Mouse (Mus musculus) MEL (cell line): ENCODE measurements around the gene Zfp36l1. TPM values are rescaled to one million over a fixed set of nuclear protein-coding genes. Genes with fewer than 3 reads are reported as not detected.

Experiments used
- DNase-seq: peaks from one replicate; pipeline ENCODE4 v3.0.0; 2011; ENCODE audit warnings: low read depth, low spot score
- H3K27ac ChIP-seq: 2 replicates; pipeline ENCODE4 v1.5.1; 2012; ENCODE audit warnings: low read depth, mild to moderate bottlenecking, control low read depth, low read length, moderate library complexity; ENCODE audit not compliant: control insufficient read depth
- H3K27me3 ChIP-seq, 2 experiments: fragments of 150-350 bp in 1 of 2; sonication (generic) in 1 of 2; 2 replicates each; pipeline ENCODE4 v1.6.1; 2012; ENCODE audit warnings: low read length in 2 of 2, mild to moderate bottlenecking in 2 of 2, improper control_type of control experiment in 1 of 2, moderate library complexity in 1 of 2; ENCODE audit not compliant: insufficient read depth in 2 of 2, control insufficient read depth in 1 of 2
- H3K36me3 ChIP-seq, 2 experiments: 2 replicates each; pipeline ENCODE4 v1.6.1; 2012 to 2014; ENCODE audit warnings: low read length in 2 of 2, improper control_type of control experiment in 1 of 2, inconsistent platforms in 1 of 2, mild to moderate bottlenecking in 1 of 2; ENCODE audit not compliant: insufficient read depth in 2 of 2, control insufficient read depth in 1 of 2
- H3K4me1 ChIP-seq, 2 experiments: fragments of 150-350 bp in 1 of 2; sonication (generic) in 1 of 2; 2 replicates each; pipeline ENCODE4 v1.6.1; 2012; ENCODE audit warnings: low read length in 2 of 2, improper control_type of control experiment in 1 of 2, mild to moderate bottlenecking in 1 of 2; ENCODE audit not compliant: insufficient read depth in 2 of 2, control insufficient read depth in 1 of 2
- H3K4me3 ChIP-seq, 2 experiments: fragments of 150-350 bp in 1 of 2; sonication (generic) in 1 of 2; 2 replicates each; pipeline ENCODE4 v1.5.1; 2012; ENCODE audit warnings: low read depth in 2 of 2, low read length in 2 of 2, mild to moderate bottlenecking in 2 of 2, moderate library complexity in 2 of 2, control low read depth in 1 of 2, improper control_type of control experiment in 1 of 2; ENCODE audit not compliant: control insufficient read depth in 1 of 2, insufficient read depth in 1 of 2
- H3K79me2 ChIP-seq: 2 replicates; pipeline ENCODE4 v1.6.1; 2012; ENCODE audit warnings: mild to moderate bottlenecking, low read length, moderate library complexity; ENCODE audit not compliant: control insufficient read depth, poor library complexity, insufficient read depth
- H3K9ac ChIP-seq: 2 replicates; pipeline ENCODE4 v1.6.1; 2012; ENCODE audit warnings: low read depth, mild to moderate bottlenecking, control low read depth, low read length, moderate library complexity; ENCODE audit not compliant: control insufficient read depth, poor library complexity, severe bottlenecking
- H3K9me3 ChIP-seq: fragments of 150-350 bp; sonication (generic); replicated peaks from 2 replicates; pipeline ENCODE4 v1.6.1; 2012; ENCODE audit warnings: mild to moderate bottlenecking, low read length, improper control_type of control experiment, moderate library complexity; ENCODE audit not compliant: insufficient read depth
- BHLHE40 ChIP-seq: IDR thresholded peaks from 2 replicates; pipeline ENCODE4 v1.6.1; 2012; ENCODE audit warnings: low read depth, mild to moderate bottlenecking, inconsistent platforms, low read length, improper control_type of control experiment, borderline replicate concordance
- CHD1 ChIP-seq: IDR thresholded peaks from 2 replicates; pipeline ENCODE4 v1.6.1; 2012; ENCODE audit warnings: low read depth, mild to moderate bottlenecking, inconsistent platforms, low read length, improper control_type of control experiment
- CHD2 ChIP-seq: IDR thresholded peaks from 2 replicates; pipeline ENCODE4 v1.6.1; 2011; ENCODE audit warnings: low read length, improper control_type of control experiment
- E2F4 ChIP-seq: IDR thresholded peaks from 2 replicates; pipeline ENCODE4 v1.6.1; 2011; ENCODE audit warnings: low read depth, low read length, improper control_type of control experiment, borderline replicate concordance
- ELF1 ChIP-seq: IDR thresholded peaks from 2 replicates; pipeline ENCODE4 v1.6.1; 2014; ENCODE audit warnings: low read depth, mild to moderate bottlenecking, inconsistent platforms, low read length, improper control_type of control experiment, moderate library complexity
- EP300 ChIP-seq, 2 experiments: IDR thresholded peaks; 2 replicates each; pipeline ENCODE4 v1.6.1; 2011; ENCODE audit warnings: improper control_type of control experiment in 2 of 2, low read length in 2 of 2, low read depth in 1 of 2, mild to moderate bottlenecking in 1 of 2
- ETS1 ChIP-seq: IDR thresholded peaks from 2 replicates; pipeline ENCODE4 v1.6.1; 2012; ENCODE audit warnings: low read depth, mild to moderate bottlenecking, inconsistent platforms, low read length, improper control_type of control experiment, moderate library complexity
- GABPA ChIP-seq: IDR thresholded peaks from 2 replicates; pipeline ENCODE4 v1.6.1; 2012; ENCODE audit warnings: low read depth, mild to moderate bottlenecking, inconsistent platforms, low read length, improper control_type of control experiment, moderate library complexity
- HCFC1 ChIP-seq: IDR thresholded peaks from 2 replicates; pipeline ENCODE4 v1.6.1; 2012; ENCODE audit warnings: low read depth, mild to moderate bottlenecking, inconsistent platforms, low read length, improper control_type of control experiment, moderate library complexity
- JUND ChIP-seq: IDR thresholded peaks from 2 replicates; pipeline ENCODE4 v1.6.1; 2011; ENCODE audit warnings: low read depth, mild to moderate bottlenecking, improper control_type of control experiment, low read length
- KAT2A ChIP-seq: conservative IDR thresholded peaks from 2 replicates; pipeline ENCODE4 v1.6.1; 2012; ENCODE audit warnings: low read depth, low read length, improper control_type of control experiment, inconsistent platforms
- MAX ChIP-seq: IDR thresholded peaks from 2 replicates; pipeline ENCODE4 v1.6.1; 2011; ENCODE audit warnings: low read length, improper control_type of control experiment
- MAZ ChIP-seq: IDR thresholded peaks from 2 replicates; pipeline ENCODE4 v1.6.1; 2012; ENCODE audit warnings: low read depth, mild to moderate bottlenecking, inconsistent platforms, low read length, improper control_type of control experiment
- MYB ChIP-seq: IDR thresholded peaks from 2 replicates; pipeline ENCODE4 v1.6.1; 2011; ENCODE audit warnings: mild to moderate bottlenecking, low read depth, low read length, improper control_type of control experiment
- NELFE ChIP-seq: IDR thresholded peaks from 2 replicates; pipeline ENCODE4 v1.6.1; 2011; ENCODE audit warnings: low read depth, low read length, improper control_type of control experiment
- NRF1 ChIP-seq: IDR thresholded peaks from 2 replicates; pipeline ENCODE4 v1.6.1; 2014; ENCODE audit warnings: low read depth, mild to moderate bottlenecking, inconsistent platforms, low read length, improper control_type of control experiment, moderate library complexity; ENCODE audit not compliant: poor library complexity, insufficient read depth, severe bottlenecking
- POLR2A ChIP-seq, 2 experiments: IDR thresholded peaks; 2 replicates each; pipeline ENCODE4 v1.6.1; 2011 to 2012; ENCODE audit warnings: low read length in 2 of 2, mild to moderate bottlenecking in 2 of 2, control low read depth in 1 of 2, improper control_type of control experiment in 1 of 2, low read depth in 1 of 2, moderate library complexity in 1 of 2; ENCODE audit not compliant: control insufficient read depth in 1 of 2, insufficient read depth in 1 of 2, poor library complexity in 1 of 2
- POLR2AphosphoS2 ChIP-seq: IDR thresholded peaks from 2 replicates; pipeline ENCODE4 v1.6.1; 2011; ENCODE audit warnings: low read length, improper control_type of control experiment
- POLR2AphosphoS5 ChIP-seq: IDR thresholded peaks from 2 replicates; pipeline ENCODE4 v1.6.1; 2012; ENCODE audit warnings: low read depth, borderline replicate concordance, mild to moderate bottlenecking, inconsistent platforms, low read length, moderate library complexity, mixed read lengths
- RCOR1 ChIP-seq: IDR thresholded peaks from 2 replicates; pipeline ENCODE4 v1.6.1; 2012; ENCODE audit warnings: low read depth, mild to moderate bottlenecking, inconsistent platforms, low read length, improper control_type of control experiment
- SIN3A ChIP-seq: IDR thresholded peaks from 2 replicates; pipeline ENCODE4 v1.6.1; 2012; ENCODE audit warnings: low read length, improper control_type of control experiment, inconsistent platforms
- SMC3 ChIP-seq: IDR thresholded peaks from 2 replicates; pipeline ENCODE4 v1.6.1; 2011; ENCODE audit warnings: low read depth, low read length, improper control_type of control experiment
- TCF12 ChIP-seq: IDR thresholded peaks from 2 replicates; pipeline ENCODE4 v1.6.1; 2014; ENCODE audit warnings: low read depth, mild to moderate bottlenecking, inconsistent platforms, low read length, improper control_type of control experiment, moderate library complexity
- ZKSCAN1 ChIP-seq: IDR thresholded peaks from 2 replicates; pipeline ENCODE4 v1.6.1; 2012; ENCODE audit warnings: low read depth, mild to moderate bottlenecking, inconsistent platforms, low read length, improper control_type of control experiment, moderate library complexity
- ZMIZ1 ChIP-seq: IDR thresholded peaks from 2 replicates; pipeline ENCODE4 v1.6.1; 2012; ENCODE audit warnings: low read depth, mild to moderate bottlenecking, inconsistent platforms, low read length, improper control_type of control experiment, moderate library complexity
- ZNF384 ChIP-seq: IDR thresholded peaks from 2 replicates; pipeline ENCODE4 v1.6.1; 2012; ENCODE audit warnings: low read depth, mild to moderate bottlenecking, inconsistent platforms, low read length, improper control_type of control experiment
- polyA plus RNA-seq, 2 experiments: library from polyadenylated mRNA; stranded (reverse) in 1 of 2; unstranded in 1 of 2; fragments of >175 nt in 1 of 2; fragments of >200 nt in 1 of 2; gene quantifications; 2 replicates each; pipeline versions ENCODE4 v1.2.1 to v1.2.4; 2012; ENCODE audit warnings: low replicate concordance in 2 of 2, low read depth in 1 of 2; ENCODE audit not compliant: insufficient read length in 2 of 2, insufficient read depth in 1 of 2, missing spikeins in 1 of 2
- total RNA-seq: library from RNA; depleted of rRNA; stranded (reverse); fragments of 300-350 nt; gene quantifications from 2 replicates; pipeline ENCODE4 v1.2.3, GENCODE M21; 2012

Zfp36l1 gene
- total and polyA plus RNA-seq, 3 experiments, result 1.2 to 22.5 TPM; not detected in 1

DNA sequence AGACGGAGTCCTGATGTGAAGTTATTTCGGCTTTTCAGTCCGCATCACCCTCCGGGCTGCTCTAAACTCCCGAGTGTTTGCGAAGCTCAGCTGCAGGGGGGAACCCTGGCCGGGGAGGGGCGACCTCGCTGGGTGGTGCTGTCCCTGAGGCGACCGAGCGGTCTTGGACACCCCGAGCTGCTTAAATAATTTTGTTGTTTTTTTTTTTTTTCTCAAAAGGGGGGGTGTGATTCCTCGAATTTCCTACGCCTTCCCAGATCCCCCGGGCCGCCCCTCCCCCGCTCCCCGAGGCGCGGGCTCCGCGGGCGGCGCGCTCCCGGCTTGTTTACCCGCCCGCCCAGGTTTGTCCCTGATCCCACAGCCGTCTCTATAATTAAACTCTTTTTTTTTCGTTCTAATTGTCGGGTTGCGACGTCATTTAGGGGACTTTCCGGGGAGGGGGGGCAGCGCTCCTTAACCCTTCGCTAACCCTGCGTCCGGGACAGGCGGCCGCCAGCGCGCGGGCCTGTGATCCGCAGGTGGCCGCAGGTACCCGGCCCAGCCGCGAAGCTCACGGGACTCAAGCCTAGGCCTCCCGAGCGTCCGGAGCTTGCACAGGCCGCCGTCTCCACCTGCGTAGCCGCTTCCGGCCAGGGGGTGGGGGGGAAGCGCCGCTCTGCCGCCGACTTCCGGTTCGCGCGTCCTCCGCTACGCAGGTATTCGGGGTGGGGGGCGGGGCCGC lies 2.5 kb upstream of the Zfp36l1 start:
- peak; percentile 90 for DNase-seq
- peak overlapping the region; percentile 87 to 88 for H3K4me3 ChIP-seq
- no peaks in the 10 kb centered on the region for H3K9me3 ChIP-seq
- H3K27ac ChIP-seq, result peak overlapping the region; percentile 96
- H3K36me3 ChIP-seq, result peaks cover 0 to 19% of the 10 kb centered on the region in 2 experiments; a peak in 2 of 4 replicates
- no peaks in the 10 kb centered on the region for H3K27me3 ChIP-seq
- TF ChIP-seq ZNF384 (peak; percentile 86), NRF1 (0 out of 2 replicates have a peak, but pooled peaks have one; percentile 7), SMC3 (no peak), POLR2AphosphoS5 (no peak), ETS1 (peak; percentile 51; the same call in 1 of the 2 replicates), SIN3A (peak; percentile 66; the same call in 1 of the 2 replicates), ELF1 (peak; percentile 71), HCFC1 (peak; percentile 79), ZKSCAN1 (no peak), MAZ (peak; percentile 94), MYB (no peak), POLR2A (IDR thresholded peaks at IDR 0.05; ENCODE audit: control insufficient read depth in 1 of 2, insufficient read depth in 1 of 2, low read depth in 1 of 2, low read length in 2 of 2, poor library complexity in 1 of 2) (peak; percentile 64 to 68; a peak in 2 of 4 replicates), CHD2 (no peak), ZMIZ1 (peak; percentile 43; the same call in 1 of the 2 replicates), JUND (no peak), E2F4 (peak; percentile 59; the same call in 1 of the 2 replicates), EP300 (IDR thresholded peaks at IDR 0.05; ENCODE audit: low read depth in 1 of 2, low read length in 2 of 2) (0 out of 4 replicates have a peak, but pooled peaks of 1 of the 2 experiments have one; percentile 20), NELFE (peak; percentile 67), POLR2AphosphoS2 (peak; percentile 58; the same call in 1 of the 2 replicates), BHLHE40 (0 out of 2 replicates have a peak, but pooled peaks have one; percentile 13), KAT2A (no peak), CHD1 (peak; percentile 88), MAX (peak; percentile 64; the same call in 1 of the 2 replicates), TCF12 (peak; percentile 39), GABPA (no peak), RCOR1 (0 out of 2 replicates have a peak, but pooled peaks have one; percentile 8)
- H3K9ac ChIP-seq, result peak overlapping the region; percentile 98
- peaks cover 32% of the 10 kb centered on the region for H3K79me2 ChIP-seq
- H3K4me1 ChIP-seq, result peaks cover 2 to 11% of the 10 kb centered on the region in 2 experiments; a peak in 2 of 4 replicates
